Mouse (Mus musculus): Measurements from ENCODE around the gene Gm49486. TPM values are rescaled to one million over a fixed set of nuclear protein-coding genes. Genes with fewer than 3 reads are reported as not detected.
A peak's percentile ranks its signal among the peaks of the same experiment; 100 is the strongest.
"Not testable (repeated sequence)": the region's sequence is repeated elsewhere in the genome, so short reads cannot be mapped to it uniquely, and the experiment has no call there.

Gene Gm49486
- polyA plus RNA-seq, 1 experiment from 2014 or later = 0.49 TPM

- H3K9me3 ChIP-seq (replicated peaks); H3K4me2 ChIP-seq; H3K9ac ChIP-seq; H3K27ac ChIP-seq (ENCODE audit: poor library complexity, severe bottlenecking); H3K4me3 ChIP-seq; H3K36me3 ChIP-seq; ATAC-seq (ENCODE audit: insufficient number of reproducible peaks, low FRiP score); H3K27me3 ChIP-seq (replicated peaks): not testable (repeated sequence)
- H3K4me1 ChIP-seq (replicated peaks) = peaks cover 13% of the 10 kb centered on the region
- WGBS = 62% methylated on average over 2 of the region's 2 CpGs
These were observed 3.4 kb upstream of the Gm49486 start for GRCm38 (mm10) chr15:79225780-79226179.

GRCm38 (mm10) chr15:79235268-79235667 is 6.1 kb downstream of the Gm49486 start:
- no peaks in the 10 kb centered on the region for H3K9me3 ChIP-seq (replicated peaks)
- ATAC-seq (ENCODE audit: insufficient number of reproducible peaks, low FRiP score) = 0 out of 2 replicates have a peak, but pooled peaks have one; percentile 61
- H3K27me3 ChIP-seq (replicated peaks) = no peaks in the 10 kb centered on the region
- no peak overlapping the region; the same call in 1 of the 2 replicates for H3K9ac ChIP-seq
- peaks cover 70% of the 10 kb centered on the region for H3K36me3 ChIP-seq
- no peak overlapping the region for H3K4me2 ChIP-seq
- no peak overlapping the region for H3K4me3 ChIP-seq
- peak overlapping the region; percentile 31 for H3K27ac ChIP-seq (ENCODE audit: poor library complexity, severe bottlenecking)
- 39% methylated on average over 9 of the region's 9 CpGs for WGBS
- H3K4me1 ChIP-seq (replicated peaks) = peaks cover 14% of the 10 kb centered on the region

GRCm38 (mm10) chr15:79238036-79238435 is 8.8 kb downstream of the Gm49486 start:
- Histone ChIP-seq H3K9me3 (replicated peaks) (no peaks in the 10 kb centered on the region), H3K36me3 (peaks cover 67% of the 10 kb centered on the region), H3K4me1 (replicated peaks) (peaks cover 21% of the 10 kb centered on the region), H3K4me3 (no peak overlapping the region), H3K27ac (ENCODE audit: poor library complexity, severe bottlenecking) (no peak overlapping the region), H3K27me3 (replicated peaks) (no peaks in the 10 kb centered on the region), H3K9ac (no peak overlapping the region), H3K4me2 (no peak overlapping the region)
- no peak for ATAC-seq (ENCODE audit: insufficient number of reproducible peaks, low FRiP score)
- WGBS = 84% methylated on average over 6 of the region's 6 CpGs

- peaks cover 23% of the 10 kb centered on the region for H3K4me1 ChIP-seq (replicated peaks)
- no peak overlapping the region for H3K4me2 ChIP-seq
- no peaks in the 10 kb centered on the region for H3K9me3 ChIP-seq (replicated peaks)
- H3K36me3 ChIP-seq = peaks cover 70% of the 10 kb centered on the region
- no peak overlapping the region for H3K4me3 ChIP-seq
- 67% methylated on average over 13 of the region's 13 CpGs for WGBS
- peak overlapping the region; percentile 71 for H3K27ac ChIP-seq (ENCODE audit: poor library complexity, severe bottlenecking)
- 0 out of 2 replicates have a peak overlapping the region, but pooled peaks have one; percentile 18 for H3K9ac ChIP-seq
- no peaks in the 10 kb centered on the region for H3K27me3 ChIP-seq (replicated peaks)
- peak; percentile 27; the same call in 1 of the 2 replicates for ATAC-seq (ENCODE audit: insufficient number of reproducible peaks, low FRiP score)
These were observed 13.5 kb downstream of the Gm49486 start for GRCm38 (mm10) chr15:79242574-79243233.

GRCm38 (mm10) chr15:79243234-79244042 is 14.2 kb downstream of the Gm49486 start:
- H3K4me3 ChIP-seq = no peak overlapping the region
- WGBS = 14% methylated on average over 10 of the region's 10 CpGs
- H3K36me3 ChIP-seq = peaks cover 69% of the 10 kb centered on the region
- 0 out of 2 replicates have a peak overlapping the region, but pooled peaks have one; percentile 18 for H3K9ac ChIP-seq
- no peak overlapping the region for H3K4me2 ChIP-seq
- H3K27me3 ChIP-seq (replicated peaks) = no peaks in the 10 kb centered on the region
- peak overlapping the region; percentile 96 for H3K27ac ChIP-seq (ENCODE audit: poor library complexity, severe bottlenecking)
- no peaks in the 10 kb centered on the region for H3K9me3 ChIP-seq (replicated peaks)
- H3K4me1 ChIP-seq (replicated peaks) = peaks cover 23% of the 10 kb centered on the region
- peak; percentile 92 for ATAC-seq (ENCODE audit: insufficient number of reproducible peaks, low FRiP score)

- no peak overlapping the region for H3K4me2 ChIP-seq
- peak overlapping the region; percentile 96 for H3K27ac ChIP-seq (ENCODE audit: poor library complexity, severe bottlenecking)
- peaks cover 66% of the 10 kb centered on the region for H3K36me3 ChIP-seq
- WGBS = 62% methylated on average over 7 of the region's 7 CpGs
- H3K9me3 ChIP-seq (replicated peaks) = no peaks in the 10 kb centered on the region
- no peak overlapping the region for H3K4me3 ChIP-seq
- H3K9ac ChIP-seq = no peak overlapping the region
- H3K4me1 ChIP-seq (replicated peaks) = peaks cover 23% of the 10 kb centered on the region
- no peak for ATAC-seq (ENCODE audit: insufficient number of reproducible peaks, low FRiP score)
- no peaks in the 10 kb centered on the region for H3K27me3 ChIP-seq (replicated peaks)
These were observed 15.1 kb downstream of the Gm49486 start for GRCm38 (mm10) chr15:79244071-79244893.

- ATAC-seq (ENCODE audit: insufficient number of reproducible peaks, low FRiP score) = no peak
- H3K4me3 ChIP-seq = no peak overlapping the region
- no peak overlapping the region for H3K4me2 ChIP-seq
- no peaks in the 10 kb centered on the region for H3K9me3 ChIP-seq (replicated peaks)
- WGBS = 80% methylated on average over 3 of the region's 3 CpGs
- no peak overlapping the region for H3K27ac ChIP-seq (ENCODE audit: poor library complexity, severe bottlenecking)
- H3K36me3 ChIP-seq = peaks cover 56% of the 10 kb centered on the region
- 0 out of 2 replicates have a peak overlapping the region, but pooled peaks have one; percentile 2 for H3K9ac ChIP-seq
- peaks cover 23% of the 10 kb centered on the region for H3K4me1 ChIP-seq (replicated peaks)
- H3K27me3 ChIP-seq (replicated peaks) = 0 out of 2 replicates have a peak, but pooled peaks cover 4% of the 10 kb centered on the region
These were observed 16.1 kb downstream of the Gm49486 start for GRCm38 (mm10) chr15:79245321-79245720.

GRCm38 (mm10) chr15:79250236-79250635 is 21.0 kb downstream of the Gm49486 start:
- Histone ChIP-seq H3K4me2 (no peak overlapping the region), H3K9me3 (replicated peaks) (no peaks in the 10 kb centered on the region), H3K4me1 (replicated peaks) (peaks cover 17% of the 10 kb centered on the region), H3K9ac (no peak overlapping the region), H3K27me3 (replicated peaks) (peaks cover 49% of the 10 kb centered on the region), H3K27ac (ENCODE audit: poor library complexity, severe bottlenecking) (no peak overlapping the region), H3K4me3 (no peak overlapping the region), H3K36me3 (peaks cover 33% of the 10 kb centered on the region)
- 68% methylated on average over 2 of the region's 2 CpGs for WGBS
- no peak for ATAC-seq (ENCODE audit: insufficient number of reproducible peaks, low FRiP score)

GRCm38 (mm10) chr15:79251168-79251567 is 22.0 kb downstream of the Gm49486 start:
- H3K27me3 ChIP-seq (replicated peaks) = peaks cover 49% of the 10 kb centered on the region
- peaks cover 15% of the 10 kb centered on the region for H3K4me1 ChIP-seq (replicated peaks)
- H3K9ac ChIP-seq = no peak overlapping the region
- no peak for ATAC-seq (ENCODE audit: insufficient number of reproducible peaks, low FRiP score)
- no peak overlapping the region for H3K4me3 ChIP-seq
- no peak overlapping the region for H3K27ac ChIP-seq (ENCODE audit: poor library complexity, severe bottlenecking)
- 56% methylated on average over 7 of the region's 7 CpGs for WGBS
- peaks cover 24% of the 10 kb centered on the region for H3K36me3 ChIP-seq
- H3K4me2 ChIP-seq = 0 out of 2 replicates have a peak overlapping the region, but pooled peaks have one; percentile 83
- no peaks in the 10 kb centered on the region for H3K9me3 ChIP-seq (replicated peaks)

- Histone ChIP-seq H3K9ac (peak overlapping the region; percentile 76), H3K4me3 (peak overlapping the region; percentile 48), H3K36me3 (peaks cover 17% of the 10 kb centered on the region), H3K4me1 (replicated peaks) (peaks cover 15% of the 10 kb centered on the region), H3K27me3 (replicated peaks) (peaks cover 49% of the 10 kb centered on the region), H3K4me2 (peak overlapping the region; percentile 83), H3K27ac (ENCODE audit: poor library complexity, severe bottlenecking) (no peak overlapping the region), H3K9me3 (replicated peaks) (no peaks in the 10 kb centered on the region)
- 2% methylated on average over 59 of the region's 61 CpGs for WGBS
- no peak for ATAC-seq (ENCODE audit: insufficient number of reproducible peaks, low FRiP score)
These were observed 22.7 kb downstream of the Gm49486 start for GRCm38 (mm10) chr15:79251781-79252491.
